Mouse (Mus musculus): Measurements from ENCODE around the gene Fev. TPM values are rescaled to one million over a fixed set of nuclear protein-coding genes. Genes with fewer than 3 reads are reported as not detected.

The Fev gene
- total RNA-seq, 2 experiments from 2014 or later = not detected

DNA sequence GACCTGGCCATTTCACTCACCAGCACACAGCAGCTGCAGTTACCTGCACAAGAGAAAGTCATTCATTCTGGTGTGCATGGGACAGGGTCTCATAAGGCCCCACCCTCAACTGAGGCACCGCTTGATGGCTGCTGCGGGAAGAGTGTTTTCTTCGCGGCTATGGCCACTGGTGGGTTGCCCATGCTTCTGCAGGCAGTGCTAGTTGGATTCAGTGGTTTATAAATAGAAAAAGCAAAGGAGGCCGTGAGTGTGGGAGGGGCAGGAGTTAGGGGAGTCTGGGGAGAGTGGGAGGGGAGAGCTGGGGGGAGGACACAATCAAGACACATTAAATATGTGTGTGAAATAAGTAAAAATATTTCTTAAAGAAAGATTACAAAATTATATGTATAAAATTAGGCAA is 42.1 kb downstream of the Fev start:
- no peak for DNase-seq (ENCODE audit: extremely low spot score in 1 of 2, low spot score in 1 of 2)

DNA sequence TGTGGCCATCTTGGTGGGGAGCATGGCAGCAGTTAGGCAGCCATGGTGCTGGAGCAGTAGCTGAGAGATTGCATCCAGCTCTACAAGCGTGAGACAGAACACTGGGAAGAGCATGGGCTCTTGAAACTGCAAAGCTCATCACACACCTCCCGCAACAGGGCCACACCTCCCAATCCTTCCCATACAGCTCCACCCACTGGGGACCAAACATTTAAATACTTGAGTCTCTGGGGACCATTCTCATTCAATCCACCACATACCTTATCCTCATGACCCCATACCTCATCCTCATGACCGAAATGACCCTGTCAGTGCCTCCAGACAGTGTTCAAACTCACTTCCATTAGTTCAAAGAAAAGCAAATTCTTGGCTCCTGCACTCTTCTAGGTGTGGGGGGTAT is 52.0 kb downstream of the Fev start:
- no peak for DNase-seq (ENCODE audit: extremely low spot score in 1 of 2, low spot score in 1 of 2)

Small RNAs within 50 kb of the gene (microRNA-seq; reads per million reads assigned to microRNA genes)
- 206 to 215 reads per million in 2 experiments for gene Mir375

Other genes starting within 250 kb of the Fev start
- gene Ttll4, start 223.7 kb downstream of the Fev start, total RNA-seq (2021) = 10 to 100 TPM; 20.3 to 26.7 TPM
- 1 to 10 TPM; 2.5 to 2.9 TPM for gene Cyp27a1, start 171.8 kb downstream of the Fev start, total RNA-seq (2021)
- gene Prkag3, start 136.2 kb downstream of the Fev start, total RNA-seq (2021) = not detected
- under 1 TPM in 1 of 2 experiments, not detected in 1; 0.37 TPM for gene Wnt6, start 113.5 kb downstream of the Fev start, total RNA-seq (2021)
- 1 to 10 TPM; 2.0 to 2.2 TPM for gene Wnt10a, start 93.9 kb downstream of the Fev start, total RNA-seq (2021)
- gene Cdk5r2, start 30.5 kb downstream of the Fev start, total RNA-seq (2021) = 100 to 1,000 TPM; 224 to 251 TPM
- gene Cryba2, start 7.7 kb upstream of the Fev start, total RNA-seq (2021) = under 1 TPM in 1 of 2 experiments, not detected in 1; 0.39 TPM
- 1 to 10 TPM; 1.2 to 2.3 TPM for gene Cfap65, start 50.2 kb upstream of the Fev start, total RNA-seq (2021)
- gene Ihh, start 66.3 kb upstream of the Fev start, total RNA-seq (2021) = under 1 TPM; 0.10 to 0.38 TPM
- gene Nhej1, start 239.8 kb upstream of the Fev start, total RNA-seq (2021) = 1 to 10 TPM; 2.7 to 3.2 TPM
- under 1 TPM; 0.30 to 0.35 TPM for gene Slc23a3, start 248.5 kb upstream of the Fev start, total RNA-seq (2021)

All from layer of hippocampus, postnatal 25 days (tissue).